Mouse (Mus musculus) kidney, postnatal 4 days (tissue): ENCODE measurements around the gene Mtif3.
"Not testable (repeated sequence)": the region's sequence is repeated elsewhere in the genome, so short reads cannot be mapped to it uniquely, and the experiment has no call there.

Experiments used
- DNase-seq, 2 experiments: peaks; one replicate each; pipeline ENCODE4 v3.0.0; 2021; ENCODE audit warnings: mixed read lengths in 2 of 2

Gene Mtif3

DNA sequence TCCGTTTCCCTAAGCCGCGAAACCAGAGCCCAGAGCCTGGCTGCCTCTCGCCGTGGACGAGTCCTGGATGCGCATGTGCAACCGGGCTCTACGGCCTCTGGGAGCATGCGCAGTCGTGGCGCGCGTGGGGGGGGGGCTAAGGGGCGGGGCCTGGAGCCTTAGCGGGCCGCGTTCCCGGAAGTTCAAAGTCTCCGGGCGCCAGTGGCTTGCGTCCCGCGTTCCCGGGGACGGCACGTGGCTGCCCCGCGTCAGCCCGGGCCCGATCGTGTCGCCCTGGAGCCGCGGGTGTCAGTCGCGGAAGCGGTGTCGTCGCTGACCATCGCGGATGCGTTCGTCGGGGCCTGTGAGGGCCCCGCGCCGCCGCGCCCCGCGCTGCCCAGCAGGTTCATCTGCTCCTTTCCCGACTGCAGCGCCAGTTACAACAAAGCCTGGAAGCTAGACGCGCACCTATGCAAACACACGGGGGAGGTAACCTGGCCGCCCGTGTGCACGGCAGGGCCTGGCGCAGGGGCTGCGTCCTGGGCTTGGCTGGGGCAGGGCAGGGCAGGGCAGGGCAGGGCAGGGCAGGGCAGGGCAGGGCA lies 15.0 kb downstream of the Mtif3 start, which contains the start of gene Gtf3a:
Gtf3a (plus strand) TSS at position 150 of the 581 bp plus-strand sequence.
- peak; percentile 85 to 90 for DNase-seq

DNA sequence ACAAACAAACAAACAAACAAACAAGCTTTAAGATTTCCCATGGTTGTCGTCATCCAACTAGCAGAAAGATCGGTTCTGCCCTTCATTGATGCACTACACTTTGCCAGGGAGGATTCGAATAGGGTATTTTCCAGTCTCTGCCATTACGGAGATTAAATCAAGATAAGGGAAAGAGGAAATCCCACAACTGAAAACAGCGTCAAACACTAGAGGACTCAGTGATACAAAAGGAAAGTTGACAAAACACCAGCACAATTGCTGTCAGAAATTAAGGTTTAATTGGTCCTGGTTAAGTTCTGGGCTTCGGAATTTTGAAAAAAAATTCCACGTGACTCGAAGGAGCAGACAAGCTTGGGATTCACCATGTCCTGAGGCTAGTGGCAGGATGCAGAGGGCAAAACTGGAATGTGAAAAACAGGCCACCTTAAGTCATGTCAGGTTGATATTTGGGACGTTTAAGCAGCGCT lies 15.5 kb downstream of the Mtif3 start:
- DNase-seq, result no peak

DNA sequence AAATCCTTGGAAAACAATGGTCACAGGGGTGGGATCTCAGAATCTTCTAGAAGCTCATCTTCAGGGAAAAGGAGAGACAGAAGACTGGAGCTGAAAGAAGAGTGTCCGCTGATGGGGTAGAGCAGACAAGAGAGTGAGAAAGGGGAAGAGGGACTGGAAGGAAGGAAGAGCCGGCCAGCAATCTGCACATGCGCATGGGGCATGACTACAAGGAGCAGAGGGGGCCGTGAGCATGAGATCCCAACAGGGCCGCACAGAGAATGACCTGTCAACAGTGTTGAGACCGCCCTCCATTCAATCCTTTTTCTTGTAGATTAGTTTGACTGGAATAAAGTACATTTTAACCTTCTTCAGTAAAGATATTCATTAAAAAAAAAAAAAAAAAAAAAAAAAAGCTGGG lies 16.1 kb downstream of the Mtif3 start:
- no peak for DNase-seq

DNA sequence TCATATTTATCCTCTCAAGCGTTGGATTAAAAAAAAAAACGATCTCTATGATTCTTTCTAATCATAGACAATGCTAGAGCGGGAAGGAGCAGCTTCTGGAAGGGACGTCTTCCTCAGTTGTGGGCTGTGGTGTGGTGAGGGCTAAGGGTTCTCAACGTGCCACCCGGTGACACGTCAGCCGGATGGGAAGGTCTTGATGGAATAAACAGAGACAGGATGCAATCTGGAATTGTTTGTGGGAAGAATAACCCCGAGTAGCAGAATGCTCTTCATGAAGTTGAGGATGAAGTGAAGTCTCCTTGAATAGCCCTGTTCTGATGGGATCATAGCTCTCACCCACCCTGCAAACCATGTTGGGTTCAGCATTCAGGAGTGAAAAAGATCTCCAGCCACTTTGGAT lies 16.9 kb downstream of the Mtif3 start:
- DNase-seq, result no peak

GRCm38 (mm10) chr5:146944568-146944967 lies 19.0 kb downstream of the Mtif3 start:
- no peak for DNase-seq

DNA sequence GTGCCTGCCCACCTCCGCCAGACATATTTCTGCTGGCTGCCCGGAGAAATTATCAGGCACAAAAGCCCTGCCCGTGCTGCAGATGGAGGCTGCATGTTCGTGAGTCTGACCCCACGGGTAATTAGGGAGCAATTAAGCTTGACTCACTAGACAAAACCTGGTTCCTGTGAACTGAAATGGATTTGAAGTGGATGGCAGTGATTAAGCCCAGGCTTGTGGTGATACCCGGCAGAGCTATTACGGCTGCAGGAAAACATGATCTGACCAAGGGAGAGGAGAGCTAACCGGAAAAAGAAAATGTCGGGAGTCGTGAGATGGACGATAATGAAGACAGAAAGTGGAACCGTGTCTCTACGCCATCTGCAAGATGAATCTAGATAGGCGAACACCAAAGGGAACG lies 20.6 kb downstream of the Mtif3 start:
- DNase-seq, result no peak

- not testable (repeated sequence) for DNase-seq
These were observed 21.7 kb downstream of the Mtif3 start for GRCm38 (mm10) chr5:146941939-146942338.

DNA sequence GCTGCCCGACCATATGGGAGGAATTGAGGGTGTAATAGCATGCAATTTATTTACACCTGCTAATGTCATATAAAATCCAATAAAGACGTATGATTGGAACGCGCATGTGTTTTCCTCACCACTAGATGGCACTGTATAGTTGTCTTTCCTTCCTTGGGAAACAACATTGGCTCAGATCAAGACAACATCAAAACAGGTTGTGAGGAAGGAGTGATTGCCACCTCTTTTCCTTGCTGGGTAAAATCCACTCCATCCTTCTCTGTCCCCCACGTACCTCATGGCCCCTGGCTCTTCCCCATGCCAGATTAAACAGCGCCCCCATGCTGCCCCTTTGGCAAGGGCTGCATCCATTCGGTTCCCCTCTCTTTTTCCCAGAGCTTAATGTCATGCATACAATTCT lies 23.4 kb downstream of the Mtif3 start:
- DNase-seq, result no peak

GRCm38 (mm10) chr5:146939109-146939796 lies 24.3 kb downstream of the Mtif3 start:
- DNase-seq, result peak; percentile 57 to 67

GRCm38 (mm10) chr5:146937541-146938503 lies 25.8 kb downstream of the Mtif3 start:
- DNase-seq, result no peak

DNA sequence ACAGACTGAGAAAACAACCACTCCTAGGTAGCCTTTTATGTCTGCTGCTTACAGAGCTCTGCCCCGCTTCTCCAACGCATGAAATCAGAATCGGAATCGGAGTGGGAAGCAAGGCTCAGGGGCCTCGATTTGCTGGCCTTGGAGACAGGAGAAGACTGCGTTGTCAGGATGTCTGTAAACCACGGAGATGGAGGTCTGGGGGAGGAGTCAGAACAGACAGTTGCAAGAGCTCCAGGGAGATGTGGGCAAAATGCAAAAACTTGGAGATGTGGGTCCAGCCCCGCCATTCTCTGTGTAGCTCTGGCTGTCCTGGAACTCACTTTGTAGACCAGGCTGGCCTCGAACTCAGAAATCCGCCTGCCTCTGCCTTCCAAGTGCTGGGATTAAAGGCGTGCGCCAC lies 30.1 kb downstream of the Mtif3 start:
- no peak for DNase-seq

DNA sequence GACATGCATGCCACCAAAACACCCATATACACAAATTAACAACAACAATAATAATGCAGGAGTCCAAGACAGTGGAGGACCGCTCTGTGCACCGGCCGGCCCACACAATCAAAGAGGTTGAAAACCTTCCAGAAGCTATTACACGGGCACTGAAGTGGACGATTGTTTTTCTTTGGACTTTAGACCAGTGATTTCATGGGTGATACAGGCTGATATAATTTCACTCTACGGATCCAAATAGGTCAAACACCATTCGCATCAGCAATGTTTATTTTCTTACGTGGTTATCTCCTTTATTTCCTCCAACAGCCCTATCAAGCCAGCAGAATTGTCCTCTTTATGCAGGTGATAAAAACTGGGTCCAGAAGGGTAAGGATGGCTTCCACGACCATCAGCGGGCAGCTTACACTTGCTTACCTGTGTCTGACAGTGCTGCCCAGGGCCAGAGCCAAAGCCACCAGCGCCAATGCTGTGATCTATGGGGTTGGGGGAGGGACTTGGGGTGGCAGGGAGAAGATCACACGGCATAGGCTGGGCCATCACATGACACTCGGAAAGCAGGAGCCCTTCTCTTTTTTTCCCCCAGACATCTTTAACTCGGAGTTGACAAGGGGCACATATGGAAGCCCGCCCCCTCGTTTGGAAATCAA lies 31.6 kb downstream of the Mtif3 start:
- no peak for DNase-seq

DNA sequence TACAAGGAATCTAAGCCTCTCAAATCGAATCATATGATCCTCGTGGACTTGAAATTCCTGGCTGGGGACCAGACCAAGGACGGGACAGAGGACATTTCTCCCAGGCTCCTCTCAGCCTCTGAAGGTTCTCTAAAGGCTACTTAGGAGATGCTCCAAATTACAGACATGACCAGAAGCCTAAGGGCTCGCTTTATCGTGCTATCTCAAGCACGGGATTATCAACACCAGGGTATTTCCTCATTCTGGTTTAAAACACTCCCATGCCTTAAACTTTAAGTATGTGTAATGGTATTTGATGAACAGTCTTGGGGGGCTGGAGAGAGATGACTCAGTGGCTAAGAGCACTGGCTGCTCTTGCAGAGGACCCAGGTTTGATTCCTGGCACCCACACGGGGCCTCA lies 32.2 kb downstream of the Mtif3 start:
- no peak for DNase-seq

DNA sequence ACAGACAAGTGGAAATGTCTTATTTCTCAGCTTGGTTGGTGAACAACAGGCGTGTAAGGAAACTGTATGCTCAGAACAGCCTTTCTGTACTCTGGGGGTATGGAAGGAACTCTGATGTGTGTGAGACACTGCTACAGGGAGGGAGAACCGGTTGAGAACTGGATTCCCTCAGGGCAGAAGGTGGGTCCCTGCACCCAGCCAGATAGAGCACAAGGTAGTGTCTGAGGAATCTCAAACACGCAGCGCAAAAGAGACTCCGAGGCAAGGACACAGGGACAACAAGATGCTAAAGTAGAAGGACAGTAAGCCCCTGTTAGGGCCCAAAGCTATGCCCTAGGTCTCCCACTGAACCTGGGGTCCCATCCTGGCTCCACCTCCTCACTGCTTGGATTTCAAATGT lies 36.9 kb downstream of the Mtif3 start:
- no peak for DNase-seq

- DNase-seq, result no peak
These were observed 40.1 kb downstream of the Mtif3 start for GRCm38 (mm10) chr5:146923547-146923946.

- DNase-seq, result no peak
These were observed 42.4 kb downstream of the Mtif3 start for GRCm38 (mm10) chr5:146921224-146921623.

- no peak for DNase-seq
These were observed 43.1 kb downstream of the Mtif3 start for GRCm38 (mm10) chr5:146920314-146921161.

DNA sequence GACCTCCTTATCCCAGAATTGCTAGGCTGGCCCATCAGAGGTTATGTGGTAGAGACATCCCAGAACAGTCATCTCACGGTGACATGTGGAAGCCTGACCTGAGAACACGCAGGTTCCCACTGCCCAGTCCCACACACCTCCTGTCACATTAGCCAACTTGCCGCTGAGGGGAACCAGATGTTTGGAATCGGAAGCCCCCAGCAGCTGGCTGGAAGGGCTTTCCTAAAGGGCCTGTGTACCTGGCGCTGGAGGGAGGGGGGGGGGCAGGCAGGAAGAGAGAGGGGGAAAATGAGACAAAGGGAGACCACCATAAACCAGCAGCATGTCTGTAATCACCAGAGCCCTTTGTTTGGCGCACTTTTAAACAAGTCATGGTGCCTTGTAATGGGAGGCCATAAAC lies 43.7 kb downstream of the Mtif3 start:
- DNase-seq, result no peak

- DNase-seq, result not testable (repeated sequence)
These were observed 46.2 kb downstream of the Mtif3 start for GRCm38 (mm10) chr5:146917357-146917756.

DNA sequence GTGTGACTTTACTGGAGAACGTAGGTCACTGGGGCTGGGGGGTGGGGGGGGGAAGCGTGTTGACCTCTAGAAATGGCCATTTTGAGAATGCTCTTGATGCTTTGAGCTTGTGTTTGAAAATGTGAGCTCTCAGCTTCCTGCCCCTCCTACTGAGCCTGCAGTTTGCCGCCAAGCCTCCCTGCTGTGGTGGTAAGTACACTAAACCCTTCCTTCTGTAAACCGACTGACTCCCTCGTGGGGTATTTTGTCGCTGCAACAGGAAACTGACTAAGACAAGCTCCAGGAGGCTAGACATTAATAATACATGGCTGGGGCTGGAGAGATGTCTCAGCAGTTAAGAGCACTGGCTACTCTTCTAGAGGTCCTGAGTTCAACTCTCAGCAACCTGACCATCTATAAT lies 46.8 kb downstream of the Mtif3 start:
- no peak for DNase-seq

DNA sequence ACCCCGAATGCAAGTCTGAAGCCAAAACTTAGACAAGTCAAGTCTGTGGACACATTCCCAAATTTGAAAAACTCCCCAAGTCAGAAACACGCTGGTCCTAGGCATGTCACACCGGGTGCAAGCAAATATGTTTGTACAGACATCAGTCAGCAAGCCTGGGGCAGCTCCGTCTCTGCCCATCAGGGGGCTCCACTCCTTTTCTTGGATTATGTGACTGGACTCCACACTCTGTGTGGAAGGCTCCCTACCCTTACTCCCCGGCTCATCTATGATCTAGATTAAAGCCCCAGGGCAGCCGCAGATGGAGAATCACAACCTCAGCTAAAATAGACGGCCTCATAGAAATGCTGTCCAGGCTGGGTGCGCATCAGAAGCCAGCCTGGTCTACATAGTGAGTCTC lies 47.3 kb downstream of the Mtif3 start:
- no peak for DNase-seq
